In the genomic region with DNA sequence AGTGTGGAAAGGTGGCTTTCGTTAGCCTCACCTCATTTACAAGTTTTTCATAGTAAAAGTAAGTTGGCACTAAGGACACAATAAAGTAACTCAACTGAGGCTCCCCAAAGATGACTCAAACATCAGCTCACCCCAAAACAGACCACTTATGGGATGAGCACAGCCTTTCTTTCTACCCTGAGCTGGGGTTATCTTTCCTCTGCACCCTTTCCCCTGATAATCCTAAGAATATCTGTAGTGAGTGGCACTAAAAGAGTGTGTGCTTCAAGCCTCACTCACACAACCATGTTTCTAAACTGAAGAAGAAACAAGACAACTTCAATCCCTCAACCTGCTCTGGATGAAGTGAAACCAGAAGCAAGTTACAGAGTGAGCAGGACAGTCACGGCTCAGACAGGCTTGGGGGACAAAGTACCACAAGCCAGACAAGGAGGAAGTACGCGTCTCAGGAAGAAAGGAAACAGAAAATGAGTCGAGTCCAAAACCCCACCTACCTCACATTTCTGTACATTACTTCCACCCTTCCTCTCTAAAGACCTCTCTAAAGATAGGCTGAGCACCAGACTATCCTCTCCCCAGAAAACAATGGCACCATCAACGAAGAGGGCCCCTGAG, we compare ENCODE assay signal across 14 mouse cellular contexts. TPM values are rescaled to one million over a fixed set of nuclear protein-coding genes. Genes with fewer than 3 reads are reported as not detected.
A peak's percentile ranks its signal among the peaks of the same experiment; 100 is the strongest.
DNase-seq lines count a peak whose midpoint lies in the region; ATAC-seq and TF ChIP-seq lines count a peak whose summit lies in the region.
"Had no signal": no experiment of that assay in that cellular context is flagged by ENCODE, and none has a peak within 500 bp of the region (broad histone marks: within the 10 kb centered on the region; RNA-seq: fewer than 3 reads in every experiment).

No protein-coding gene starts in this region.

- TF ChIP-seq CTCF in MEL (IDR thresholded peaks at IDR 0.05 in 2 of 3, conservative IDR thresholded peaks at IDR 0.05 in 1 of 3; ENCODE audit: control insufficient read depth in 1 of 3, insufficient read depth in 1 of 3, low read depth in 2 of 3, low read length in 3 of 3, poor library complexity in 1 of 3, severe bottlenecking in 1 of 3), result no peak
- no peak for TF ChIP-seq CTCF in midbrain, postnatal 0 days (IDR thresholded peaks at IDR 0.05)

- WGBS in forebrain, embryonic 16.5 days, result 93% methylated on average over 6 of the region's 6 CpGs
- WGBS in midbrain, postnatal 0 days, result 93% methylated on average over 6 of the region's 6 CpGs

- TF ChIP-seq POLR2A in MEL (IDR thresholded peaks at IDR 0.05; ENCODE audit: control insufficient read depth in 1 of 2, insufficient read depth in 1 of 2, low read depth in 1 of 2, low read length in 2 of 2, poor library complexity in 1 of 2), result no peak

- no peaks in the 10 kb centered on the region for H3K27me3 ChIP-seq in MEL (ENCODE audit: control insufficient read depth in 1 of 2, insufficient read depth in 2 of 2, low read length in 2 of 2)
- H3K27me3 ChIP-seq in forebrain, embryonic 16.5 days (replicated peaks; ENCODE audit: control insufficient read depth, insufficient read depth, low read length), result no peaks in the 10 kb centered on the region
- no peaks in the 10 kb centered on the region for H3K27me3 ChIP-seq in midbrain, postnatal 0 days (ENCODE audit: insufficient read depth, low read length)
- H3K27me3 ChIP-seq: embryonic facial prominence, embryonic 12.5 days; forebrain, embryonic 12.5 days; lung, embryonic 15.5 days had no signal

- peak; percentile 53 for DNase-seq in layer of hippocampus, adult 9-11 months
- no peak for DNase-seq in layer of hippocampus, postnatal 25 days (ENCODE audit: extremely low spot score in 1 of 2, low spot score in 1 of 2)
- peak; percentile 49 for DNase-seq in MEL (ENCODE audit: low read depth, low spot score)
- peak; percentile 21 for DNase-seq in induced T-regulatory cell, adult 2 months (ENCODE audit: low read depth)
- peak; percentile 8 for DNase-seq in naive thymus-derived CD4-positive, alpha-beta T cell, adult 2 months (ENCODE audit: low read depth)
- no peak for DNase-seq in midbrain, postnatal 0 days (ENCODE audit: low spot score)
- DNase-seq: cerebellum, adult 18-20 months; kidney, postnatal 25 days; thymus, postnatal 14 days had no signal

- TF ChIP-seq EP300 in MEL (IDR thresholded peaks at IDR 0.05; ENCODE audit: low read depth in 1 of 2, low read length in 2 of 2), result peak in 1 of 2 experiments; percentile 25; a peak in 1 of 4 replicates

- no peak for TF ChIP-seq RAD21 in MEL (IDR thresholded peaks at IDR 0.05; ENCODE audit: low read depth, low read length)

- H3K9ac ChIP-seq in MEL (ENCODE audit: control insufficient read depth, low read depth, low read length, poor library complexity, severe bottlenecking), result 0 out of 2 replicates have a peak overlapping the region, but pooled peaks have one; percentile 4
- H3K9ac ChIP-seq in forebrain, embryonic 16.5 days (replicated peaks; ENCODE audit: low read depth, low read length), result no peak overlapping the region
- H3K9ac ChIP-seq in midbrain, postnatal 0 days (replicated peaks; ENCODE audit: low read length, poor library complexity, severe bottlenecking), result no peak overlapping the region
- H3K9ac ChIP-seq: embryonic facial prominence, embryonic 12.5 days; forebrain, embryonic 12.5 days; lung, embryonic 15.5 days had no signal

- 0 out of 4 replicates have a peak overlapping the region, but pooled peaks of 1 of the 2 experiments have one; percentile 25 for H3K4me3 ChIP-seq in MEL (ENCODE audit: control insufficient read depth in 1 of 2, insufficient read depth in 1 of 2, low read depth in 2 of 2, low read length in 2 of 2)
- no peak overlapping the region for H3K4me3 ChIP-seq in forebrain, embryonic 16.5 days (replicated peaks; ENCODE audit: low read length)
- H3K4me3 ChIP-seq in midbrain, postnatal 0 days (ENCODE audit: low read depth, low read length), result no peak overlapping the region
- H3K4me3 ChIP-seq: embryonic facial prominence, embryonic 12.5 days; forebrain, embryonic 12.5 days; lung, embryonic 15.5 days had no signal

- no peaks in the 10 kb centered on the region for H3K79me2 ChIP-seq in MEL (ENCODE audit: control insufficient read depth, insufficient read depth, low read length, poor library complexity)

- H3K27ac ChIP-seq in MEL (ENCODE audit: control insufficient read depth, low read depth, low read length), result peak overlapping the region; percentile 71
- no peak overlapping the region for H3K27ac ChIP-seq in forebrain, embryonic 16.5 days (ENCODE audit: low read length)
- no peak overlapping the region for H3K27ac ChIP-seq in midbrain, postnatal 0 days (ENCODE audit: low read depth, low read length)
- H3K27ac ChIP-seq: embryonic facial prominence, embryonic 12.5 days; forebrain, embryonic 12.5 days; lung, embryonic 15.5 days had no signal

- H3K9me3 ChIP-seq in MEL (replicated peaks; ENCODE audit: insufficient read depth, low read length), result no peaks in the 10 kb centered on the region
- no peaks in the 10 kb centered on the region for H3K9me3 ChIP-seq in forebrain, embryonic 16.5 days (ENCODE audit: control insufficient read depth, low read length)
- H3K9me3 ChIP-seq in midbrain, postnatal 0 days (ENCODE audit: low read length), result no peaks in the 10 kb centered on the region
- H3K9me3 ChIP-seq: embryonic facial prominence, embryonic 12.5 days; forebrain, embryonic 12.5 days; lung, embryonic 15.5 days had no signal

- H3K36me3 ChIP-seq in MEL (ENCODE audit: control insufficient read depth in 1 of 2, insufficient read depth in 2 of 2, low read length in 2 of 2), result peaks cover 8 to 10% of the 10 kb centered on the region in 2 experiments
- no peaks in the 10 kb centered on the region for H3K36me3 ChIP-seq in forebrain, embryonic 16.5 days (ENCODE audit: control insufficient read depth, insufficient read depth)
- peaks cover 13% of the 10 kb centered on the region for H3K36me3 ChIP-seq in midbrain, postnatal 0 days (ENCODE audit: insufficient read depth, low read length)

- no peak overlapping the region for H3K4me2 ChIP-seq in forebrain, embryonic 16.5 days (ENCODE audit: low read length)
- no peak overlapping the region for H3K4me2 ChIP-seq in midbrain, postnatal 0 days (ENCODE audit: low read depth, low read length, poor library complexity, severe bottlenecking)
- H3K4me2 ChIP-seq: embryonic facial prominence, embryonic 12.5 days; forebrain, embryonic 12.5 days; lung, embryonic 15.5 days had no signal

- peaks cover 7 to 9% of the 10 kb centered on the region in 2 experiments for H3K4me1 ChIP-seq in MEL (ENCODE audit: control insufficient read depth in 1 of 2, insufficient read depth in 2 of 2, low read length in 2 of 2)
- no peaks in the 10 kb centered on the region for H3K4me1 ChIP-seq in forebrain, embryonic 16.5 days (replicated peaks; ENCODE audit: control insufficient read depth, insufficient read depth, low read length)
- H3K4me1 ChIP-seq in midbrain, postnatal 0 days (ENCODE audit: insufficient read depth, low read length), result no peaks in the 10 kb centered on the region
- H3K4me1 ChIP-seq: embryonic facial prominence, embryonic 12.5 days; forebrain, embryonic 12.5 days; lung, embryonic 15.5 days had no signal

- no peak for ATAC-seq in forebrain, embryonic 16.5 days
- ATAC-seq in midbrain, postnatal 0 days (ENCODE audit: low FRiP score), result no peak
- ATAC-seq: hindbrain, embryonic 16.5 days had no signal

TF ChIP-seq in MEL, 35 proteins besides CTCF, POLR2A, EP300 and RAD21:
- no peak for TF ChIP-seq MAX (IDR thresholded peaks at IDR 0.05; ENCODE audit: low read length)
- peak; percentile 53 for TF ChIP-seq GATA1 (IDR thresholded peaks at IDR 0.05; ENCODE audit: low read depth, low read length)

RNA-seq across cellular contexts. Expression of gene Ctnnal1, which starts 27.6 kb away (rescaled TPM):
- 10 to 100 TPM in 1 of 2 experiments, 1 to 10 TPM in 1; 9.8 to 15.9 TPM for total RNA-seq in layer of hippocampus, postnatal 25 days (2021)
- total RNA-seq in MEL (2012; rRNA removed), result 2.3 and 2.5 TPM in 2 replicates
- 1 to 10 TPM in 1 of 2 experiments, not detected in 1; 6.3 TPM for polyA plus RNA-seq in MEL (2012; ENCODE audit: insufficient read depth in 1 of 2, insufficient read length in 2 of 2, low read depth in 1 of 2, low replicate concordance in 2 of 2, missing spikeins in 1 of 2)
- 11.1 and 11.4 TPM in 2 replicates for polyA plus RNA-seq in forebrain, embryonic 16.5 days (2015; fragmentation: Nextera tagmentation; extraction: Ambion mirVana)
- total RNA-seq in midbrain, postnatal 0 days (2014; rRNA removed), result 8.1 and 19.7 TPM in 2 replicates
- polyA plus RNA-seq in midbrain, postnatal 0 days (2015; fragmentation: Nextera tagmentation; extraction: Ambion mirVana), result 8.0 and 13.0 TPM in 2 replicates

RNA-seq across cellular contexts. Expression of gene Tmem245, which starts 54.6 kb away (rescaled TPM):
- 10 to 100 TPM; 29.8 to 31.0 TPM for total RNA-seq in layer of hippocampus, postnatal 25 days (2021)
- total RNA-seq in MEL (2012; rRNA removed), result 7.7 and 9.2 TPM in 2 replicates
- polyA plus RNA-seq in MEL (2012; ENCODE audit: insufficient read depth in 1 of 2, insufficient read length in 2 of 2, low read depth in 1 of 2, low replicate concordance in 2 of 2, missing spikeins in 1 of 2), result 10 to 100 TPM in 1 of 2 experiments, 1 to 10 TPM in 1; 7.3 to 15.0 TPM
- 8.3 and 8.7 TPM in 2 replicates for polyA plus RNA-seq in forebrain, embryonic 16.5 days (2015; fragmentation: Nextera tagmentation; extraction: Ambion mirVana)
- total RNA-seq in midbrain, postnatal 0 days (2014; rRNA removed), result 27.0 and 29.6 TPM in 2 replicates
- polyA plus RNA-seq in midbrain, postnatal 0 days (2015; fragmentation: Nextera tagmentation; extraction: Ambion mirVana), result 10.4 and 11.2 TPM in 2 replicates

Comparison
In these comparisons a context has a peak if more than half of its experiments do, and no peak if none do; other contexts are left out.
1. DNase-seq: peak in layer of hippocampus, adult 9-11 months (single experiment), MEL (single experiment), induced T-regulatory cell, adult 2 months (single experiment) and naive thymus-derived CD4-positive, alpha-beta T cell, adult 2 months (single experiment); none in layer of hippocampus, postnatal 25 days (0 of 2) and midbrain, postnatal 0 days (single experiment).